Mouse (Mus musculus) G1E (cell line): Measurements from ENCODE around the gene Gprasp1.

Experiments
- CTCF ChIP-seq: IDR thresholded peaks from 2 replicates; pipeline ENCODE4 v1.5.1; 2012; ENCODE audit warnings: low read depth, low read length, inconsistent platforms, mixed read lengths
- GATA1 ChIP-seq: IDR thresholded peaks from 2 replicates; pipeline ENCODE4 v1.6.1; 2012; ENCODE audit warnings: borderline replicate concordance, low read length, inconsistent platforms, mixed read lengths
- GATA2 ChIP-seq: IDR thresholded peaks from 2 replicates; pipeline ENCODE4 v1.6.1; 2012; ENCODE audit warnings: low read depth, low read length, inconsistent platforms, borderline replicate concordance
- POLR2AphosphoS5 ChIP-seq: IDR thresholded peaks from 2 replicates; pipeline ENCODE4 v1.6.1; 2012; ENCODE audit warnings: low read depth, low read length, inconsistent platforms; ENCODE audit not compliant: insufficient replicate concordance
- TAL1 ChIP-seq: conservative IDR thresholded peaks from 2 replicates; pipeline ENCODE4 v1.6.1; 2012; ENCODE audit warnings: low read depth, low read length, inconsistent platforms, mixed read lengths

DNA sequence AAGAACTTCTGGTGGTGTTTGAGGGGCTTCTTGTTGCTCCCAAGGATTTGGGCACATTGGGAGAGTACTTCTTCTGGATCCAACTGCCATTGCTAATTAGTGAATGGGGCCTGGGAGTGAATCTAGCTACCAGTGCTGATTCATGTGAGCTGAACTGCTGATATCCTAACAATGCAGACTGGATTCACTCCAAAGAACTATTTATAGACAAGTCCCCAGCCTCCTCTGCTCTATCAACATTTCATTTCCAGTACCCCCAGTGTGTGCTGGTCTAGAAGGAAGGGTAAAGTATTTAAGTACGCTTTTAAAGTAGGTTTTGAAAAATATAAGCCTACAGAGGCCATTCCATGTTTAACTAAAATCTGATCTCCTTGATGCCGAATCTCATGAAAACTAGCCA, 29.7 kb upstream of the Gprasp1 start:
- TF ChIP-seq GATA2 (no peak), CTCF (no peak), GATA1 (no peak), TAL1 (no peak), POLR2AphosphoS5 (no peak)
